Mouse (Mus musculus): ENCODE data around the gene A930009A15Rik.

- TF ChIP-seq CTCF (IDR thresholded peaks at IDR 0.05; ENCODE audit: extremely low read depth, insufficient read length, insufficient replicate concordance, low read depth, low read length) (no peak), POLR2A (IDR thresholded peaks at IDR 0.05; ENCODE audit: low read depth, low read length) (no peak)
Measured at GRCm38 (mm10) chr10:115556738-115557242, 13.0 kb upstream of the A930009A15Rik start.

Measured in small intestine, adult 2 months (tissue).